Mouse (Mus musculus) midbrain, embryonic 14.5 days (tissue): Measurements from ENCODE around the gene Mettl27. TPM values are rescaled to one million over a fixed set of nuclear protein-coding genes. Genes with fewer than 3 reads are reported as not detected.

Experiments
- ATAC-seq: fragments of 200-750 bp; cut with Nextera tagmentation; 2 replicates; pipeline ENCODE4 v1.8.0; 2017; ENCODE audit warnings: moderate number of reproducible peaks, moderate library complexity; ENCODE audit not compliant: low FRiP score, low TSS enrichment
- DNase-seq: peaks from one replicate; pipeline ENCODE4 v3.0.0-alpha.2; 2015
- H3K27ac ChIP-seq: fragments of 300-500 bp; sonication (generic); replicated peaks from 2 replicates; pipeline ENCODE4 v1.5.1; 2014; ENCODE audit warnings: mild to moderate bottlenecking, low read depth, low read length, moderate library complexity
- H3K27me3 ChIP-seq: fragments of 300-500 bp; sonication (generic); 2 replicates; pipeline ENCODE4 v1.6.1; 2014; ENCODE audit warnings: low read length, control low read depth, mixed read lengths; ENCODE audit not compliant: control insufficient read depth, insufficient read depth
- H3K36me3 ChIP-seq: fragments of 300-500 bp; sonication (generic); 2 replicates; pipeline ENCODE4 v1.6.1; 2014; ENCODE audit warnings: low read length, control low read depth; ENCODE audit not compliant: control insufficient read depth, insufficient read depth
- H3K4me1 ChIP-seq: fragments of 300-500 bp; sonication (generic); 2 replicates; pipeline ENCODE4 v1.6.1; 2014; ENCODE audit warnings: mild to moderate bottlenecking, antibody characterized with exemption, low read length, control low read depth; ENCODE audit not compliant: control insufficient read depth, insufficient read depth
- H3K4me2 ChIP-seq: fragments of 300-500 bp; sonication (generic); 2 replicates; pipeline ENCODE4 v1.6.1; 2014; ENCODE audit warnings: mild to moderate bottlenecking, low read length, moderate library complexity
- H3K4me3 ChIP-seq: fragments of 300-500 bp; sonication (generic); replicated peaks from 2 replicates; pipeline ENCODE4 v1.5.1; 2014; ENCODE audit warnings: low read depth, low read length
- H3K9ac ChIP-seq: fragments of 300-500 bp; sonication (generic); replicated peaks from 2 replicates; pipeline ENCODE4 v1.6.1; 2014; ENCODE audit warnings: mild to moderate bottlenecking, low read length, moderate library complexity
- H3K9me3 ChIP-seq: fragments of 300-500 bp; sonication (generic); 2 replicates; pipeline ENCODE4 v1.6.1; 2016; ENCODE audit warnings: low read length, control low read depth, mixed read lengths; ENCODE audit not compliant: control insufficient read depth
- WGBS: fragments of 180-500 bp; shearing (Covaris S2); extraction: QIAGEN DNeasy Blood & Tissue Kit; methylation state at CpG from one replicate; pipeline ENCODE4 v1.1.7; 2014; 5-methylcytosine and 5-hydroxymethylcytosine counted together
- polyA plus RNA-seq: library from polyadenylated mRNA; unstranded; fragments of >200 nt; fragmentation: Nextera tagmentation; extraction: Ambion mirVana; gene quantifications from 2 replicates; pipeline ENCODE4 v1.2.1, GENCODE M21; 2014

Gene Mettl27
- 6.0 and 6.3 TPM in 2 replicates for polyA plus RNA-seq

- no peaks in the 10 kb centered on the region for H3K9me3 ChIP-seq
- H3K27me3 ChIP-seq = no peaks in the 10 kb centered on the region
- DNase-seq = peak; percentile 92
- H3K4me3 ChIP-seq = peak within 1 kb of the TSS; percentile 61
- peak within 1 kb of the TSS; percentile 95 for H3K4me2 ChIP-seq
- under 1% methylated on average over 41 of the region's 41 CpGs for WGBS
- no peaks in the 10 kb centered on the region; the same call in 1 of the 2 replicates for H3K4me1 ChIP-seq
- H3K9ac ChIP-seq = peak within 1 kb of the TSS; percentile 67
- ATAC-seq = peak; percentile 92
- peak within 1 kb of the TSS; percentile 45; the same call in 1 of the 2 replicates for H3K27ac ChIP-seq
- H3K36me3 ChIP-seq = no peaks in the 10 kb centered on the region
Measured at GRCm38 (mm10) chr5:134932179-134932902, at the start of gene Mettl27. Gene Mettl27 (plus strand): TSS chr5:134932368.

- Histone ChIP-seq H3K4me3 (no peak overlapping the region), H3K9me3 (no peaks in the 10 kb centered on the region), H3K4me2 (no peak overlapping the region), H3K27me3 (no peaks in the 10 kb centered on the region), H3K36me3 (no peaks in the 10 kb centered on the region), H3K4me1 (no peaks in the 10 kb centered on the region), H3K27ac (no peak overlapping the region), H3K9ac (no peak overlapping the region)
- WGBS = 59% methylated on average over 3 of the region's 3 CpGs
- DNase-seq (no peak), ATAC-seq (no peak)
Measured at GRCm38 (mm10) chr5:134883077-134883476, 49.1 kb upstream of the Mettl27 start.

GRCm38 (mm10) chr5:134887447-134888335, 44.5 kb upstream of the Mettl27 start:
- WGBS = 52% methylated on average over 18 of the region's 18 CpGs
- ATAC-seq (no peak), DNase-seq (no peak)
- Histone ChIP-seq H3K9ac (no peak overlapping the region), H3K27me3 (no peaks in the 10 kb centered on the region), H3K4me3 (no peak overlapping the region), H3K9me3 (no peaks in the 10 kb centered on the region), H3K36me3 (no peaks in the 10 kb centered on the region), H3K4me1 (no peaks in the 10 kb centered on the region), H3K4me2 (no peak overlapping the region), H3K27ac (no peak overlapping the region)

- Histone ChIP-seq H3K9me3 (no peaks in the 10 kb centered on the region), H3K4me3 (no peak overlapping the region), H3K4me2 (no peak overlapping the region), H3K27ac (no peak overlapping the region), H3K36me3 (no peaks in the 10 kb centered on the region), H3K27me3 (no peaks in the 10 kb centered on the region), H3K9ac (no peak overlapping the region), H3K4me1 (no peaks in the 10 kb centered on the region)
- ATAC-seq (no peak), DNase-seq (no peak)
- 88% methylated on average over 7 of the region's 7 CpGs for WGBS
Measured at GRCm38 (mm10) chr5:134888505-134888904, 43.7 kb upstream of the Mettl27 start.

- no peak for ATAC-seq
- Histone ChIP-seq H3K4me1 (no peaks in the 10 kb centered on the region), H3K4me2 (no peak overlapping the region), H3K27ac (no peak overlapping the region), H3K27me3 (no peaks in the 10 kb centered on the region), H3K4me3 (no peak overlapping the region), H3K36me3 (no peaks in the 10 kb centered on the region), H3K9me3 (no peaks in the 10 kb centered on the region), H3K9ac (no peak overlapping the region)
- DNase-seq = no peak
- WGBS = 84% methylated on average over 6 of the region's 6 CpGs
Measured at GRCm38 (mm10) chr5:134890601-134891054, 41.5 kb upstream of the Mettl27 start.

- ATAC-seq = no peak
- Histone ChIP-seq H3K27me3 (no peaks in the 10 kb centered on the region), H3K4me1 (no peaks in the 10 kb centered on the region), H3K4me2 (no peak overlapping the region), H3K9me3 (no peaks in the 10 kb centered on the region), H3K36me3 (no peaks in the 10 kb centered on the region), H3K27ac (no peak overlapping the region), H3K9ac (no peak overlapping the region), H3K4me3 (no peak overlapping the region)
- no peak for DNase-seq
- 67% methylated on average over 8 of the region's 8 CpGs for WGBS
Measured at GRCm38 (mm10) chr5:134891552-134891951, 40.6 kb upstream of the Mettl27 start.

- no peaks in the 10 kb centered on the region for H3K9me3 ChIP-seq
- ATAC-seq (no peak), DNase-seq (no peak)
- no peaks in the 10 kb centered on the region for H3K27me3 ChIP-seq
- WGBS = 78% methylated on average over 5 of the region's 5 CpGs
- no peak overlapping the region for H3K4me3 ChIP-seq
- no peak overlapping the region for H3K4me2 ChIP-seq
- H3K9ac ChIP-seq = no peak overlapping the region
- no peaks in the 10 kb centered on the region for H3K36me3 ChIP-seq
- H3K4me1 ChIP-seq = no peaks in the 10 kb centered on the region
- no peak overlapping the region for H3K27ac ChIP-seq
Measured at GRCm38 (mm10) chr5:134892717-134893116, 39.5 kb upstream of the Mettl27 start.

- WGBS = 82% methylated on average over 8 of the region's 8 CpGs
- no peak overlapping the region for H3K4me2 ChIP-seq
- H3K27ac ChIP-seq = no peak overlapping the region
- H3K9ac ChIP-seq = no peak overlapping the region
- no peaks in the 10 kb centered on the region for H3K36me3 ChIP-seq
- DNase-seq (no peak), ATAC-seq (no peak)
- H3K9me3 ChIP-seq = no peaks in the 10 kb centered on the region
- no peak overlapping the region for H3K4me3 ChIP-seq
- no peaks in the 10 kb centered on the region for H3K4me1 ChIP-seq
- H3K27me3 ChIP-seq = no peaks in the 10 kb centered on the region
Measured at GRCm38 (mm10) chr5:134895291-134895690, 36.9 kb upstream of the Mettl27 start.
